ENCODE assay signal across 14 mouse cellular contexts in genomic region chr5:4833940-4834339, GRCm38 (mm10).
DNase-seq lines count a peak whose midpoint lies in the region; ATAC-seq and TF ChIP-seq lines count a peak whose summit lies in the region.
"Had no signal": no experiment of that assay in that cellular context is flagged by ENCODE, and none has a peak within 500 bp of the region (broad histone marks: within the 10 kb centered on the region; RNA-seq: fewer than 3 reads in every experiment).

No protein-coding gene starts in this region.

- WGBS in heart, embryonic 13.5 days: 46% methylated on average over 11 of the region's 11 CpGs
- 28% methylated on average over 11 of the region's 11 CpGs for WGBS in forebrain, postnatal 0 days
- WGBS in neural tube, embryonic 15.5 days: 13% methylated on average over 11 of the region's 11 CpGs

- no peaks in the 10 kb centered on the region for H3K9me3 ChIP-seq in heart, embryonic 13.5 days
- no peaks in the 10 kb centered on the region for H3K9me3 ChIP-seq in forebrain, postnatal 0 days (ENCODE audit: low read length)
- H3K9me3 ChIP-seq in neural tube, embryonic 15.5 days (replicated peaks): no peaks in the 10 kb centered on the region
- H3K9me3 ChIP-seq: heart, embryonic 15.5 days had no signal

- H3K9ac ChIP-seq in heart, embryonic 13.5 days: no peak overlapping the region
- H3K9ac ChIP-seq in forebrain, postnatal 0 days: no peak overlapping the region
- no peak overlapping the region for H3K9ac ChIP-seq in neural tube, embryonic 15.5 days (replicated peaks)
- H3K9ac ChIP-seq: heart, embryonic 15.5 days; liver, postnatal 0 days had no signal

- no peak for ATAC-seq in heart, embryonic 13.5 days (ENCODE audit: extremely low read depth, insufficient number of reproducible peaks, low FRiP score, low TSS enrichment)
- ATAC-seq in forebrain, postnatal 0 days: peak; percentile 36
- peak; percentile 47; the same call in 1 of the 2 replicates for ATAC-seq in neural tube, embryonic 15.5 days (ENCODE audit: low FRiP score)
- ATAC-seq: liver, postnatal 0 days; Patski had no signal

- no peak for TF ChIP-seq CTCF in forebrain, postnatal 0 days (IDR thresholded peaks at IDR 0.05; ENCODE audit: low read depth)

- H3K4me3 ChIP-seq in heart, embryonic 13.5 days: no peak overlapping the region
- H3K4me3 ChIP-seq in forebrain, postnatal 0 days (ENCODE audit: low read depth, low read length): no peak overlapping the region
- no peak overlapping the region for H3K4me3 ChIP-seq in neural tube, embryonic 15.5 days (replicated peaks)
- H3K4me3 ChIP-seq: erythroblast, embryonic 14.5 days; heart, embryonic 15.5 days had no signal

- H3K27me3 ChIP-seq in heart, embryonic 13.5 days (replicated peaks): no peaks in the 10 kb centered on the region
- no peaks in the 10 kb centered on the region for H3K27me3 ChIP-seq in forebrain, postnatal 0 days (ENCODE audit: insufficient read depth, low read length)
- peaks cover 22% of the 10 kb centered on the region for H3K27me3 ChIP-seq in neural tube, embryonic 15.5 days (replicated peaks)
- H3K27me3 ChIP-seq: heart, embryonic 15.5 days; Patski had no signal

- H3K36me3 ChIP-seq in heart, embryonic 13.5 days: no peaks in the 10 kb centered on the region
- no peaks in the 10 kb centered on the region for H3K36me3 ChIP-seq in forebrain, postnatal 0 days (ENCODE audit: insufficient read depth)
- no peaks in the 10 kb centered on the region for H3K36me3 ChIP-seq in neural tube, embryonic 15.5 days
- H3K36me3 ChIP-seq: heart, embryonic 15.5 days had no signal

- H3K4me1 ChIP-seq in heart, embryonic 13.5 days: peaks cover 21% of the 10 kb centered on the region
- peaks cover 8% of the 10 kb centered on the region; the same call in 1 of the 2 replicates for H3K4me1 ChIP-seq in forebrain, postnatal 0 days (ENCODE audit: insufficient read depth)
- peaks cover 16% of the 10 kb centered on the region for H3K4me1 ChIP-seq in neural tube, embryonic 15.5 days

- peak overlapping the region; percentile 16; the same call in 1 of the 2 replicates for H3K4me2 ChIP-seq in heart, embryonic 13.5 days
- H3K4me2 ChIP-seq in forebrain, postnatal 0 days (ENCODE audit: low read depth): no peak overlapping the region
- peak overlapping the region; percentile 7; the same call in 1 of the 2 replicates for H3K4me2 ChIP-seq in neural tube, embryonic 15.5 days
- H3K4me2 ChIP-seq: heart, embryonic 15.5 days had no signal

- DNase-seq in heart, postnatal 4 days: no peak
- no peak for DNase-seq in forebrain, postnatal 0 days
- peak; percentile 66 for DNase-seq in mesoderm, embryonic 11.5 days (ENCODE audit: low read depth, low spot score)
- no peak for DNase-seq in kidney, postnatal 25 days
- DNase-seq in liver: no peak
- DNase-seq in cerebellum, adult 9-10 months: no peak
- DNase-seq: cerebellum, adult 18-20 months; liver, postnatal 0 days; right cerebral cortex, postnatal 25 days had no signal

- H3K27ac ChIP-seq in heart, embryonic 13.5 days (replicated peaks): 0 out of 2 replicates have a peak overlapping the region, but pooled peaks have one; percentile 5
- H3K27ac ChIP-seq in forebrain, postnatal 0 days (ENCODE audit: low read depth, low read length): no peak overlapping the region
- H3K27ac ChIP-seq in neural tube, embryonic 15.5 days (replicated peaks): no peak overlapping the region; the same call in 1 of the 2 replicates
- H3K27ac ChIP-seq: heart, embryonic 15.5 days had no signal
